Mouse (Mus musculus): Measurements from ENCODE around the gene Farp1.

DNA sequence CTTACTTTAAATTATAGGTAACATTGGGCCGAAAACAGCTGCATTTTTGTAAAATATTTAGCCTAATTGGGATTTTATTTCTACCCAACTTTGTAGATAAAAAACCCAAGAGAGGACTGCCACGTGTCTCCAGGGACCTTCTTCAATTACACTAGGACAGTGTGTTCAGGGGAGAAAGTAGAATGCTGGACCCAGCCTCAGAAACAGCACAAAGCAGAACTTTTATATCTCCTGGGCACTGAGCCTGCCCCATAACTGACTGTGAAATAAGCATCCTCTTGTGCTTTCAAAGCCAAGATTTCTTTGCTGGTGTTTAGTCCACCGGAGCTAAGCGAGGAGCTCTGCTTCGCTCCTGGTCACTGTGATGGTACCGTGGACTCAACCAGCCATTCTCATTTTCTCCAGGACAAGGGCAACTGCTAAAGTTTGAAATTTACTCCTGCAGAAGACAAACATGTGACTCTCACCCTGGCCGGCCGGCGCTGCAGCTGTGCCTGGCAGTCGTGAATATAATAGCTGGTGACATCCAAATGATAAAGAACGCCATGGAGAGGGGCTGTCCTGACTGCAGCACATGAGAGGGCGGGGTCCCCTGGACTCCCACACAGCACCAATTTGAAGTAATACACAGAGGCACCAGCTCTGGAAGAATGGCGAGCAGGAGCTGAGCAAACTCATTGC, 281.8 kb downstream of the Farp1 start:
- TF ChIP-seq POLR2A (IDR thresholded peaks at IDR 0.05; ENCODE audit: borderline replicate concordance, extremely low read depth, insufficient read depth, insufficient read length, poor library complexity, severe bottlenecking): no peak
- TF ChIP-seq CTCF (IDR thresholded peaks at IDR 0.05; ENCODE audit: borderline replicate concordance, extremely low read depth, insufficient read depth, insufficient read length): no peak
